Mouse (Mus musculus) CH12.LX (cell line): ENCODE data around the gene Cyp27b1.

Experiments used
- BHLHE40 ChIP-seq: IDR thresholded peaks from 2 replicates; pipeline ENCODE4 v1.6.1; 2011; ENCODE audit warnings: mild to moderate bottlenecking, low read depth, low read length, improper control_type of control experiment
- E2F4 ChIP-seq: IDR thresholded peaks from 2 replicates; pipeline ENCODE4 v1.6.1; 2011; ENCODE audit warnings: low read depth, low read length, improper control_type of control experiment; ENCODE audit not compliant: insufficient replicate concordance
- ELF1 ChIP-seq: IDR thresholded peaks from 2 replicates; pipeline ENCODE4 v1.6.1; 2014; ENCODE audit warnings: low read depth, mild to moderate bottlenecking, inconsistent platforms, low read length, improper control_type of control experiment
- POLR2AphosphoS2 ChIP-seq: IDR thresholded peaks from 2 replicates; pipeline ENCODE4 v1.6.1; 2011; ENCODE audit warnings: low read depth, low read length, improper control_type of control experiment
- RAD21 ChIP-seq: IDR thresholded peaks from 2 replicates; pipeline ENCODE4 v1.6.1; 2011; ENCODE audit warnings: low read depth, mild to moderate bottlenecking, low read length, improper control_type of control experiment, moderate library complexity

GRCm38 (mm10) chr10:127062503-127062902 lies 14.5 kb downstream of the Cyp27b1 start:
- TF ChIP-seq E2F4, result no peak
- no peak for TF ChIP-seq BHLHE40
- TF ChIP-seq ELF1, result no peak
- TF ChIP-seq POLR2AphosphoS2, result no peak
- no peak for TF ChIP-seq RAD21
